Mouse (Mus musculus) intestine, embryonic 14.5 days (tissue): ENCODE measurements around the gene Fkbp15. TPM values are rescaled to one million over a fixed set of nuclear protein-coding genes. Genes with fewer than 3 reads are reported as not detected.
A peak's percentile ranks its signal among the peaks of the same experiment; 100 is the strongest.

Experiments used
- ATAC-seq: fragments of 200-750 bp; cut with Nextera tagmentation; replicated peaks from 2 replicates; pipeline ENCODE4 v1.8.0; 2017; ENCODE audit warnings: low read depth, moderate number of reproducible peaks, moderate TSS enrichment, moderate library complexity; ENCODE audit not compliant: low FRiP score, low TSS enrichment
- DNase-seq: peaks from one replicate; pipeline ENCODE4 v3.0.0-alpha.2; 2018; ENCODE audit warnings: low spot score
- H3K27ac ChIP-seq: fragments of 300-500 bp; sonication (generic); 2 replicates; pipeline ENCODE4 v1.5.1; 2014; ENCODE audit warnings: low read depth, mild to moderate bottlenecking, control low read depth
- H3K27me3 ChIP-seq: fragments of 300-500 bp; sonication (generic); replicated peaks from 2 replicates; pipeline ENCODE4 v1.6.1; 2014; ENCODE audit warnings: low read length, control low read depth; ENCODE audit not compliant: control insufficient read depth, insufficient read depth
- H3K36me3 ChIP-seq: fragments of 300-500 bp; sonication (generic); 2 replicates; pipeline ENCODE4 v1.6.1; 2014; ENCODE audit warnings: low read length, control low read depth; ENCODE audit not compliant: control insufficient read depth, insufficient read depth
- H3K4me1 ChIP-seq: fragments of 300-500 bp; sonication (generic); replicated peaks from 2 replicates; pipeline ENCODE4 v1.6.1; 2014; ENCODE audit warnings: low read length, control low read depth, mixed read lengths; ENCODE audit not compliant: control insufficient read depth, insufficient read depth
- H3K4me2 ChIP-seq: fragments of 300-500 bp; sonication (generic); 2 replicates; pipeline ENCODE4 v1.6.1; 2014; ENCODE audit warnings: low read length
- H3K4me3 ChIP-seq: fragments of 300-500 bp; sonication (generic); 2 replicates; pipeline ENCODE4 v1.5.1; 2014; ENCODE audit warnings: low read depth, low read length, control low read depth, mixed read lengths
- H3K9ac ChIP-seq: fragments of 300-500 bp; sonication (generic); 2 replicates; pipeline ENCODE4 v1.6.1; 2014; ENCODE audit warnings: mild to moderate bottlenecking, low read length
- H3K9me3 ChIP-seq: fragments of 300-500 bp; sonication (generic); 2 replicates; pipeline ENCODE4 v1.6.1; 2016; ENCODE audit warnings: low read length, control low read depth; ENCODE audit not compliant: control insufficient read depth
- WGBS: fragments of 180-500 bp; shearing (Covaris S2); extraction: QIAGEN DNeasy Blood & Tissue Kit; methylation state at CpG from one replicate; pipeline ENCODE4 v1.1.7; 2014; 5-methylcytosine and 5-hydroxymethylcytosine counted together
- polyA plus RNA-seq: library from polyadenylated mRNA; unstranded; fragments of >200 nt; fragmentation: Nextera tagmentation; extraction: Ambion mirVana; gene quantifications from 2 replicates; pipeline ENCODE4 v1.2.1, GENCODE M21; 2014

The Fkbp15 gene
- polyA plus RNA-seq, 1 experiment from 2014 or later: 26.3 TPM

GRCm38 (mm10) chr4:62364299-62364698, 4.0 kb upstream of the Fkbp15 start:
- Histone ChIP-seq H3K4me3 (no peak overlapping the region), H3K4me1 (peaks cover 19% of the 10 kb centered on the region), H3K27ac (no peak overlapping the region), H3K9me3 (no peaks in the 10 kb centered on the region), H3K4me2 (no peak overlapping the region), H3K27me3 (no peaks in the 10 kb centered on the region), H3K36me3 (no peaks in the 10 kb centered on the region), H3K9ac (no peak overlapping the region)
- no peak for ATAC-seq
- DNase-seq: no peak
- 57% methylated on average over 8 of the region's 8 CpGs for WGBS

- WGBS: 84% methylated on average over 2 of the region's 2 CpGs
- Histone ChIP-seq H3K27me3 (no peaks in the 10 kb centered on the region), H3K4me1 (peaks cover 23% of the 10 kb centered on the region), H3K27ac (no peak overlapping the region), H3K9ac (no peak overlapping the region), H3K36me3 (no peaks in the 10 kb centered on the region), H3K4me2 (no peak overlapping the region), H3K9me3 (no peaks in the 10 kb centered on the region), H3K4me3 (no peak overlapping the region)
- ATAC-seq: no peak
- no peak for DNase-seq
These were observed 2.1 kb upstream of the Fkbp15 start for GRCm38 (mm10) chr4:62362437-62362836.

- Histone ChIP-seq H3K4me1 (peaks cover 23% of the 10 kb centered on the region), H3K4me3 (peak overlapping the region; percentile 77; the same call in 1 of the 2 replicates), H3K9ac (peak overlapping the region; percentile 63), H3K27me3 (no peaks in the 10 kb centered on the region), H3K27ac (no peak overlapping the region; the same call in 1 of the 2 replicates), H3K4me2 (peak overlapping the region; percentile 73), H3K9me3 (no peaks in the 10 kb centered on the region), H3K36me3 (no peaks in the 10 kb centered on the region)
- ATAC-seq (no peak), DNase-seq (no peak)
- 82% methylated on average over 1 of the region's 1 CpGs for WGBS
These were observed 1.6 kb upstream of the Fkbp15 start for GRCm38 (mm10) chr4:62361997-62362396.

- H3K9me3 ChIP-seq: no peaks in the 10 kb centered on the region
- H3K27ac ChIP-seq: no peak overlapping the region; the same call in 1 of the 2 replicates
- peaks cover 23% of the 10 kb centered on the region for H3K4me1 ChIP-seq
- H3K36me3 ChIP-seq: no peaks in the 10 kb centered on the region
- peak overlapping the region; percentile 63 for H3K9ac ChIP-seq
- WGBS: 37% methylated on average over 6 of the region's 6 CpGs
- DNase-seq (no peak), ATAC-seq (no peak)
- no peaks in the 10 kb centered on the region for H3K27me3 ChIP-seq
- H3K4me3 ChIP-seq: peak overlapping the region; percentile 77
- H3K4me2 ChIP-seq: peak overlapping the region; percentile 73
These were observed 1.2 kb upstream of the Fkbp15 start for GRCm38 (mm10) chr4:62361571-62361970.

GRCm38 (mm10) chr4:62360805-62361455, 582 bp upstream of the Fkbp15 start:
- peak overlapping the region; percentile 63 for H3K9ac ChIP-seq
- DNase-seq: no peak
- peak; percentile 61; the same call in 1 of the 2 replicates for ATAC-seq

GRCm38 (mm10) chr4:62359256-62359775, 1.0 kb downstream of the Fkbp15 start:
- Histone ChIP-seq H3K4me1 (peaks cover 16% of the 10 kb centered on the region), H3K36me3 (no peaks in the 10 kb centered on the region), H3K9ac (peak overlapping the region; percentile 66), H3K4me2 (peak overlapping the region; percentile 66), H3K4me3 (peak overlapping the region; percentile 77), H3K27me3 (no peaks in the 10 kb centered on the region), H3K9me3 (no peaks in the 10 kb centered on the region), H3K27ac (no peak overlapping the region)
- 48% methylated on average over 7 of the region's 7 CpGs for WGBS
- DNase-seq (no peak), ATAC-seq (no peak)

More at GRCm38 (mm10) chr4:62360805-62361455, 582 bp upstream of the Fkbp15 start:
- under 1% methylated on average over 20 of the region's 22 CpGs for WGBS
- peak overlapping the region; percentile 60 for H3K27ac ChIP-seq
- H3K36me3 ChIP-seq: no peaks in the 10 kb centered on the region
- H3K4me2 ChIP-seq: peak overlapping the region; percentile 73
- no peaks in the 10 kb centered on the region for H3K9me3 ChIP-seq
- peak overlapping the region; percentile 77 for H3K4me3 ChIP-seq
- peaks cover 23% of the 10 kb centered on the region for H3K4me1 ChIP-seq
- no peaks in the 10 kb centered on the region for H3K27me3 ChIP-seq

GRCm38 (mm10) chr4:62357631-62358148, 2.7 kb downstream of the Fkbp15 start:
- Histone ChIP-seq H3K36me3 (0 out of 2 replicates have a peak, but pooled peaks cover 3% of the 10 kb centered on the region), H3K27ac (no peak overlapping the region), H3K4me2 (no peak overlapping the region), H3K4me3 (no peak overlapping the region), H3K9me3 (no peaks in the 10 kb centered on the region), H3K9ac (no peak overlapping the region), H3K4me1 (peaks cover 16% of the 10 kb centered on the region), H3K27me3 (no peaks in the 10 kb centered on the region)
- DNase-seq: no peak
- no peak for ATAC-seq
- WGBS: 69% methylated on average over 1 of the region's 1 CpGs

- Histone ChIP-seq H3K27ac (no peak overlapping the region), H3K4me3 (no peak overlapping the region), H3K9ac (no peak overlapping the region), H3K36me3 (peaks cover 46% of the 10 kb centered on the region), H3K27me3 (no peaks in the 10 kb centered on the region), H3K4me2 (no peak overlapping the region), H3K4me1 (no peaks in the 10 kb centered on the region; the same call in 1 of the 2 replicates), H3K9me3 (no peaks in the 10 kb centered on the region)
- 92% methylated on average over 2 of the region's 2 CpGs for WGBS
- DNase-seq (no peak), ATAC-seq (no peak)
These were observed 11.0 kb downstream of the Fkbp15 start for GRCm38 (mm10) chr4:62349371-62349770.
